Mouse (Mus musculus): ENCODE measurements around the gene Dcst1.

Gene Dcst1

GRCm38 (mm10) chr3:89308089-89308488, 57.0 kb downstream of the Dcst1 start:
- no peak for DNase-seq (ENCODE audit: low spot score)

GRCm38 (mm10) chr3:89305551-89306325, 59.3 kb downstream of the Dcst1 start:
- DNase-seq (ENCODE audit: low spot score), result no peak

GRCm38 (mm10) chr3:89305105-89305504, 59.9 kb downstream of the Dcst1 start:
- no peak for DNase-seq (ENCODE audit: low spot score)

GRCm38 (mm10) chr3:89304440-89304839, 60.6 kb downstream of the Dcst1 start:
- no peak for DNase-seq (ENCODE audit: low spot score)

GRCm38 (mm10) chr3:89300514-89300913, 64.5 kb downstream of the Dcst1 start:
- no peak for DNase-seq (ENCODE audit: low spot score)
